Mouse (Mus musculus) small intestine, adult 2 months (tissue): ENCODE data around the gene Clcn7.

Experiments used
- CTCF ChIP-seq: fragments of 200-500 bp; IDR thresholded peaks from 2 replicates; pipeline ENCODE4 v1.5.1; 2012; ENCODE audit warnings: low read depth, mild to moderate bottlenecking, control low read depth, inconsistent platforms, low read length, moderate library complexity, mixed read lengths; ENCODE audit not compliant: insufficient replicate concordance, insufficient read length; ENCODE audit errors: extremely low read depth
- POLR2A ChIP-seq: fragments of 200-500 bp; IDR thresholded peaks from 2 replicates; pipeline ENCODE4 v1.6.1; 2012; ENCODE audit warnings: low read depth, mild to moderate bottlenecking, control low read depth, inconsistent platforms, low read length, moderate library complexity

DNA sequence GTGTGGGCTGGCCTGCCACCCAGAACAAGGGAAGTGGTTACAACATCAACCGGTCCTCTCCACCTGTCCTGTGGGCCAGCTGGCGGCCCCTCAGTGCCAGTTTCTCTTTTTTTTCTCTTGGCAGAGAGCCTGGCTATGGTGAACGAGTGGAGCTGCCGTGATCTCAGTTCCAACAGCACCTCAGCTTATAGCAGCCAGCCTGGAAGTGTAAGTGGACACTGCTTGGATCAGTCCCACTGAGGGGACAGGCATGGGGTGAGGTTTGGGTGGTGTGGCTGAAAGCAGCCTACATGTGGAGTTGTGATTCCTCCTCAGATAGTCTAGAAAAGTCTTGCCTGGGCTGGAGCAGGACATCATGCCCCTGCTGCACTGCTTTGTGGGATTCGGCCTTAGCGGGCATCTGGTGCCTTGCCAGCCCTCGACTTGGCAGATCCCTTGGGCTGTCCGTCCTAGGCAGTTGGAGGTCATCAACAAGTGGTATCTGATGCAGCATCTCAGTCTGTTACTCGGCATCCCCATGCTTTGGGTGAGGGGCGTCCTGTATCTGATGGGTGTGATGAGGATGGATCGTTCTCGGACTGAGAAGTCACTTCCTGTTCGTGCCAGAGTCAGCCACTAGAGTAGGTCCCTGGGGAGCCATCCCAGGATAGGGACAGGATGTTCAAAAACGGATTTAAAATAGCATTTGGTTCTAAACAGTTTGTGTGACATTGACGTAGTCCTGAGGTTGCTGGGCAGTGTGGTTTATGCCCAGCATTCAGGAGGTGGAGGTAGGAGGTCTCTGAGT lies 77.7 kb downstream of the Clcn7 start:
- TF ChIP-seq CTCF, result no peak
- no peak for TF ChIP-seq POLR2A
